Mouse (Mus musculus): ENCODE measurements around the gene Cdk12. TPM values are rescaled to one million over a fixed set of nuclear protein-coding genes. Genes with fewer than 3 reads are reported as not detected.

Gene Cdk12
- total and polyA plus RNA-seq, 3 experiments, result 27.8 to 44.1 (median 29.6) TPM

DNA sequence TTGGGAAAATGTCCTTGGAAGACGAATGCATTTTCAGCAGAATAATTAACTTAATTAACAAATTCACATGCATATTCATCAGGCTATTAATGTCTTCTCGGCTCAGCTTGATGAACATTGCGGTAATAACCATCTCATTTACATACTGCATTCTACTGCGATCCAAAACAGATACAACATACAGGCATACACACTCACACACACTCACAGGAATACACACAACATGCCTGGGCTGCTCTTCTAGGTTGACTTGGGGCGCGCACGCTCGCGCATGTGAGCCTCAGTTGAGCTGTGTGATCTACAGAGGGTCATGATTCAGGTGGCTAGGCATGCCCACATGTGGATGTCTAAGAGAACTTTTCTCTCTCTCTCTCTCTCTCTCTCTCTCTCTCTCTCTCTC lies 80.9 kb downstream of the Cdk12 start:
- dilution Hi-C loops (cut with MboI; ENCODE audit: extremely low pct_ligation_motif_present, extremely low pct_unique_long_range_greater_than_20kb, low sequenced_read_pairs) (no loop called here), in situ Hi-C loops (cut with MboI; ENCODE audit: low pct_ligation_motif_present, low pct_unique_long_range_greater_than_20kb, low sequenced_read_pairs) (no loop called here)
- Histone ChIP-seq H3K4me2 (ENCODE audit: insufficient read depth, low read depth, poor library complexity, severe bottlenecking) (no peak overlapping the region), H3K27ac (ENCODE audit: insufficient read depth, low read depth) (no peak overlapping the region), H3K9me3 (replicated peaks; ENCODE audit: low read length) (no peaks in the 10 kb centered on the region), H3K4me1 (ENCODE audit: control insufficient read depth in 1 of 2, insufficient read depth in 2 of 2) (no peaks in the 10 kb centered on the region), H3K27me3 (replicated peaks) (peaks cover 5% of the 10 kb centered on the region), H3K79me2 (replicated peaks; ENCODE audit: control insufficient read depth, extremely low read depth, insufficient read depth, poor library complexity, severe bottlenecking) (no peaks in the 10 kb centered on the region), H3K36me3 (replicated peaks in 1 of 2; ENCODE audit: control insufficient read depth in 1 of 2, insufficient read depth in 1 of 2, low read length in 1 of 2) (peaks cover 4 to 18% of the 10 kb centered on the region in 2 experiments), H3K9ac (ENCODE audit: insufficient read depth, low read depth) (no peak overlapping the region), H3K4me3 (replicated peaks in 1 of 3; ENCODE audit: low read depth in 2 of 3, low read length in 2 of 3, poor library complexity in 1 of 3) (no peak overlapping the region)
- no peak for TF ChIP-seq CHD1 (IDR thresholded peaks at IDR 0.05; ENCODE audit: low read depth, low read length)
- no peak for TF ChIP-seq CTCF (conservative IDR thresholded peaks at IDR 0.05 in 1 of 2, IDR thresholded peaks at IDR 0.05 in 1 of 2; ENCODE audit: low read depth in 2 of 2, low read length in 2 of 2)
- no peak for TF ChIP-seq EP300 (IDR thresholded peaks at IDR 0.05; ENCODE audit: low read length)
- TF ChIP-seq ELF1 (IDR thresholded peaks at IDR 0.05; ENCODE audit: low read depth, low read length), result no peak
- TF ChIP-seq PAX5 (IDR thresholded peaks at IDR 0.05; ENCODE audit: low read length), result no peak
- TF ChIP-seq GABPA (IDR thresholded peaks at IDR 0.05; ENCODE audit: insufficient replicate concordance, low read depth, low read length), result no peak
- no peak for TF ChIP-seq USF2 (conservative IDR thresholded peaks at IDR 0.05; ENCODE audit: low read depth, low read length)
- no peak for TF ChIP-seq ZNF384 (IDR thresholded peaks at IDR 0.05; ENCODE audit: low read depth, low read length)
- TF ChIP-seq SMC3 (IDR thresholded peaks at IDR 0.05; ENCODE audit: low read depth, low read length), result no peak
- TF ChIP-seq TCF12 (IDR thresholded peaks at IDR 0.05; ENCODE audit: low read depth, low read length), result no peak
- no peak for TF ChIP-seq NELFE (IDR thresholded peaks at IDR 0.05; ENCODE audit: low read depth, low read length)
- TF ChIP-seq TBP (conservative IDR thresholded peaks at IDR 0.05; ENCODE audit: low read depth, low read length), result no peak
- no peak for TF ChIP-seq ZMIZ1 (IDR thresholded peaks at IDR 0.05; ENCODE audit: low read depth, low read length)
- TF ChIP-seq UBTF (IDR thresholded peaks at IDR 0.05; ENCODE audit: low read depth, low read length), result no peak
- no peak for TF ChIP-seq RAD21 (IDR thresholded peaks at IDR 0.05; ENCODE audit: low read depth, low read length)
- no peak for TF ChIP-seq JUND (conservative IDR thresholded peaks at IDR 0.05; ENCODE audit: low read depth, low read length)
- TF ChIP-seq POLR2AphosphoS2 (IDR thresholded peaks at IDR 0.05; ENCODE audit: low read depth, low read length), result no peak
- no peak for TF ChIP-seq MAZ (IDR thresholded peaks at IDR 0.05; ENCODE audit: low read depth, low read length)
- no peak for DNase-seq (ENCODE audit: extremely low read depth)

DNA sequence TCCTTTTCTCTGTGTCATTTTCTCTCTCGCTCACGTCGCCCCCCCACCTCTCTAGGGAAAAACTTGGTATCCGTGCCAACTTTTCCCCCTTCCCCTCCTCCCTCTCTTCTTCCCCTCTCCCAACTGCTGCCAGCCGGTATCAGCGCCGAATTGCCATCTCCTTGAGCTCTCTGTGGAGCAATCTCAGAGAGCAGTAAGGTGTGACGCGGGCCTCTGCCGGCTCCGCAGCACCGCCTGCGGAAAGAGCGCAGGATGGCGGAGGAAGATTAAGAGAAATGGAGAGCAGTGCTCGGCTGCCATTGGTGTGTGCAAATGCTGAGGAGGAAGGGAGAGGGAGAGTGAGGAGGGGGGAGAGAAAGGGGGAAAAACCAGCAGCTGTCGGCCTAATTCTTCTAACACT lies 81.4 kb downstream of the Cdk12 start:
- peaks cover 0 to 13% of the 10 kb centered on the region in 2 experiments for H3K36me3 ChIP-seq (replicated peaks in 1 of 2; ENCODE audit: control insufficient read depth in 1 of 2, insufficient read depth in 1 of 2, low read length in 1 of 2)
- no peak for DNase-seq (ENCODE audit: extremely low read depth)
- no peak overlapping the region for H3K9ac ChIP-seq (ENCODE audit: insufficient read depth, low read depth)
- no peak overlapping the region for H3K27ac ChIP-seq (ENCODE audit: insufficient read depth, low read depth)
- in situ Hi-C loops (cut with MboI; ENCODE audit: low pct_ligation_motif_present, low pct_unique_long_range_greater_than_20kb, low sequenced_read_pairs), result no loop called here
- H3K4me1 ChIP-seq (ENCODE audit: control insufficient read depth in 1 of 2, insufficient read depth in 2 of 2), result no peaks in the 10 kb centered on the region
- H3K4me2 ChIP-seq (ENCODE audit: insufficient read depth, low read depth, poor library complexity, severe bottlenecking), result no peak overlapping the region
- H3K79me2 ChIP-seq (replicated peaks; ENCODE audit: control insufficient read depth, extremely low read depth, insufficient read depth, poor library complexity, severe bottlenecking), result no peaks in the 10 kb centered on the region
- H3K4me3 ChIP-seq (replicated peaks in 1 of 3; ENCODE audit: low read depth in 2 of 3, low read length in 2 of 3, poor library complexity in 1 of 3), result no peak overlapping the region
- no peaks in the 10 kb centered on the region for H3K9me3 ChIP-seq (replicated peaks; ENCODE audit: low read length)
- no peak for TF ChIP-seq MAFK (IDR thresholded peaks at IDR 0.05; ENCODE audit: insufficient replicate concordance, low read length)
- no peak for TF ChIP-seq HCFC1 (IDR thresholded peaks at IDR 0.05; ENCODE audit: low read depth, low read length)
- TF ChIP-seq MYC (IDR thresholded peaks at IDR 0.05; ENCODE audit: low read depth, low read length), result no peak
- no peak for TF ChIP-seq MXI1 (IDR thresholded peaks at IDR 0.05; ENCODE audit: low read depth, low read length)
- no peak for TF ChIP-seq CTCF (conservative IDR thresholded peaks at IDR 0.05 in 1 of 2, IDR thresholded peaks at IDR 0.05 in 1 of 2; ENCODE audit: low read depth in 2 of 2, low read length in 2 of 2)
- no peak for TF ChIP-seq JUND (conservative IDR thresholded peaks at IDR 0.05; ENCODE audit: low read depth, low read length)
- TF ChIP-seq EP300 (IDR thresholded peaks at IDR 0.05; ENCODE audit: low read length), result no peak
- no peak for TF ChIP-seq BHLHE40 (IDR thresholded peaks at IDR 0.05; ENCODE audit: low read depth, low read length)
- no peak for TF ChIP-seq ZMIZ1 (IDR thresholded peaks at IDR 0.05; ENCODE audit: low read depth, low read length)
- TF ChIP-seq IRF4 (IDR thresholded peaks at IDR 0.05; ENCODE audit: low read depth, low read length), result no peak
- no peak for TF ChIP-seq SMC3 (IDR thresholded peaks at IDR 0.05; ENCODE audit: low read depth, low read length)
- TF ChIP-seq ZC3H11A (IDR thresholded peaks at IDR 0.05; ENCODE audit: low read depth, low read length), result no peak
- no peak for TF ChIP-seq TBP (conservative IDR thresholded peaks at IDR 0.05; ENCODE audit: low read depth, low read length)
- no peak for TF ChIP-seq CHD2 (IDR thresholded peaks at IDR 0.05; ENCODE audit: low read length)
- TF ChIP-seq PAX5 (IDR thresholded peaks at IDR 0.05; ENCODE audit: low read length), result no peak
- TF ChIP-seq NELFE (IDR thresholded peaks at IDR 0.05; ENCODE audit: low read depth, low read length), result no peak
- peaks cover 10% of the 10 kb centered on the region for H3K27me3 ChIP-seq (replicated peaks)
- dilution Hi-C loops (cut with MboI; ENCODE audit: extremely low pct_ligation_motif_present, extremely low pct_unique_long_range_greater_than_20kb, low sequenced_read_pairs), result no loop called here
